Mouse (Mus musculus) liver, embryonic 14.5 days (tissue): ENCODE results near the gene Il18bp. TPM values are rescaled to one million over a fixed set of nuclear protein-coding genes. Genes with fewer than 3 reads are reported as not detected.
"Not testable (repeated sequence)": the region's sequence is repeated elsewhere in the genome, so short reads cannot be mapped to it uniquely, and the experiment has no call there.

Experiments
- ATAC-seq: fragments of 200-750 bp; cut with Nextera tagmentation; 2 replicates; pipeline ENCODE4 v1.8.0; 2017; ENCODE audit warnings: moderate number of reproducible peaks, mild to moderate bottlenecking, moderate library complexity; ENCODE audit not compliant: insufficient read depth
- DNase-seq, 3 experiments: peaks; one replicate each; pipeline ENCODE4 v3.0.0-alpha.2; 2012 to 2013; ENCODE audit warnings: low read depth in 3 of 3, low spot score in 3 of 3
- H3K27ac ChIP-seq: fragments of 300-500 bp; sonication (generic); 2 replicates; pipeline ENCODE4 v1.5.1; 2014; ENCODE audit warnings: moderate library complexity, mild to moderate bottlenecking, control low read depth, inconsistent platforms
- H3K27me3 ChIP-seq: fragments of 300-500 bp; sonication (generic); 2 replicates; pipeline ENCODE4 v1.6.1; 2014; ENCODE audit warnings: mild to moderate bottlenecking, low read length, moderate library complexity; ENCODE audit not compliant: control insufficient read depth, insufficient read depth
- H3K36me3 ChIP-seq: fragments of 300-500 bp; sonication (generic); replicated peaks from 2 replicates; pipeline ENCODE4 v1.6.1; 2014; ENCODE audit warnings: low read depth; ENCODE audit not compliant: control insufficient read depth, insufficient read depth
- H3K4me1 ChIP-seq, 2 experiments: fragments of 200-500 bp in 1 of 2; fragments of 300-500 bp in 1 of 2; sonication (generic) in 1 of 2; replicated peaks; 2 replicates each; pipeline ENCODE4 v1.6.1; 2012 to 2014; ENCODE audit warnings: antibody characterized with exemption in 1 of 2, inconsistent platforms in 1 of 2, low read length in 1 of 2; ENCODE audit not compliant: control insufficient read depth in 2 of 2, insufficient read depth in 2 of 2
- H3K4me2 ChIP-seq: fragments of 300-500 bp; sonication (generic); 2 replicates; pipeline ENCODE4 v1.6.1; 2014; ENCODE audit warnings: low read depth, mild to moderate bottlenecking, control low read depth, moderate library complexity
- H3K4me3 ChIP-seq, 2 experiments: fragments of 200-500 bp in 1 of 2; fragments of 300-500 bp in 1 of 2; sonication (generic) in 1 of 2; 2 replicates each; pipeline ENCODE4 v1.5.1; 2012 to 2014; ENCODE audit warnings: low read depth in 2 of 2, low read length in 2 of 2, mild to moderate bottlenecking in 2 of 2, control low read depth in 1 of 2, inconsistent platforms in 1 of 2, moderate library complexity in 1 of 2; ENCODE audit not compliant: insufficient read depth in 1 of 2
- H3K9ac ChIP-seq: fragments of 300-500 bp; sonication (generic); replicated peaks from 2 replicates; pipeline ENCODE4 v1.6.1; 2014; ENCODE audit warnings: mild to moderate bottlenecking, control low read depth, moderate library complexity
- H3K9me3 ChIP-seq: fragments of 300-500 bp; sonication (generic); 2 replicates; pipeline ENCODE4 v1.6.1; 2016; ENCODE audit warnings: low read length, mixed read lengths; ENCODE audit not compliant: control insufficient read depth
- CTCF ChIP-seq: IDR thresholded peaks from 2 replicates; pipeline ENCODE4 v1.5.1; 2016; ENCODE audit warnings: antibody characterized with exemption, low read depth, control low read depth
- EP300 ChIP-seq: IDR thresholded peaks from 2 replicates; pipeline ENCODE4 v1.6.1; 2016; ENCODE audit warnings: antibody characterized with exemption, low read depth
- WGBS: fragments of 180-500 bp; shearing (Covaris S2); extraction: QIAGEN DNeasy Blood & Tissue Kit; methylation state at CpG from one replicate; pipeline ENCODE4 v1.1.7; 2014; ENCODE audit not compliant: insufficient replicate concordance; 5-methylcytosine and 5-hydroxymethylcytosine counted together
- polyA plus RNA-seq, 2 experiments: library from polyadenylated mRNA; depleted of rRNA in 1 of 2; stranded (reverse) in 1 of 2; unstranded in 1 of 2; fragments of >200 nt; fragmentation: Nextera tagmentation in 1 of 2; extraction: Ambion mirVana in 1 of 2; gene quantifications; 2 replicates each; pipeline versions ENCODE4 v1.2.1 to v1.2.3; 2012 to 2014

Gene Il18bp
- polyA plus RNA-seq, 2 experiments = 12.7 to 15.0 TPM

DNA sequence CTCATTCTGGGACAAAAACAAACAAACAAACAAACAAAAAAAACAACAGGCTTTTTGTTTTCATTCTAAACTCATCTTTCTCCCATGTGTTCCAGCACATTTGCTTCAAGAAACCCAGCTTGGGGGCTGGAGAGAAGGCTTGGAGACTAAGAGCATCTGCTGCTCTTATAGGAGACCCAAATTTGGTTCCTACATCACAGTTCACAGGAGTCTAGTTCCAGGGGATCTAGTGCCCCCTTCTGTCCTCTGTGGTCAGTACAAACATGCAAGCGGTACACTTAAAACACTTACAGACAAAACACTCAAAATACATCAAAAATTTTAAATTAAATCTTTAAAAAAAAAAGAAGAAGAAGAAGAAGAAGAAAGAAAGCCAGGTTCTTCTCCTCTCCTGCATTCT is 16.4 kb upstream of the Il18bp start:
- WGBS = 86% methylated on average over 1 of the region's 1 CpGs
- Histone ChIP-seq H3K36me3 (peaks cover 17% of the 10 kb centered on the region), H3K9ac (no peak overlapping the region), H3K27ac (no peak overlapping the region), H3K4me1 (no peaks in the 10 kb centered on the region), H3K4me3 (no peak overlapping the region), H3K9me3 (no peaks in the 10 kb centered on the region), H3K4me2 (no peak overlapping the region), H3K27me3 (no peaks in the 10 kb centered on the region)
- ATAC-seq = no peak
- no peak for DNase-seq
- TF ChIP-seq EP300 (no peak), CTCF (peak; percentile 46)

DNA sequence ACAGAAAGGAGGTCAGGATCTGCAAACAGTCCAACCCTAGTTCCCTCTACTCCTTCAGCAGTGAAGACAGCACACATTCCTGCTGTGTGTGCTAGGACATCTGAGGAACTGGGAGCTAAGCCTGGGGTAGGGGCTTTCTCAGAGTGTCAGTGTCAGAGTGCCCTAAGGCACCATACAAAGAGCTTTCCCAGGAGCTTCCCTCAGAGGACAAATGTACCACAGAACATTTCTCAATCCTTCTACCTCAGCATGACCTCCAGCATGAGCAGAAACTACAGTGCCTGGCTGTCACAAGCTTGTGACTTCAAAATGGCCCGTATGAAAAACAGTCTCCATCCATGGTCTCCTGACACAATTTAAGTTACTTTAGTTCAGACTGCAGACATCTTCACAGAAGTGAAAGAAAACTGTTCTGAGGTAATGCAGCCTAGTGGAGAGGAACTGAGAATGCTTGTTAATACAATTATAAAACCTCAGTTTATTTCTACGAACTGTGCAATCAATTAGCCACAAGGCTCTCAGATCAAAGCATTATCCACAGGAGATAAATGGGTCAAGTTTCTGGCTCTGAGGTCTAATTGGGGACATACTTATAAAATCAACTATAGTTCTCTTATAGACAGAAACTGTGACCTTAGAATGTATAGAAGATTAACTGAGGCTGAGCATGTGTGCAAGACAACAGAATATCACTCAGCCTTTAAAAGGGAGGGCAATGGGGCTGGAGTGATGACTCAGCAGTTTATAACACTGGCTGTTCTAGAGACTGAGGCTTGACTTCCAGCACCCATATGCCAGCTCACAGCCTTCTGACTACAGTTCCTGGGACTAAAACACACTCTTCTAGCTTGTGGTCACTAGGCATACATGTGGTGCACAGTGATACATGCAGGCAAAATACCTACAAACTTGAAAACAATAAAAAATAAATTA is 7.0 kb upstream of the Il18bp start:
- ATAC-seq (peak; percentile 47; the same call in 1 of the 2 replicates), DNase-seq (peak in 2 of 3 experiments; percentile 26 to 31)
- Histone ChIP-seq H3K27me3 (no peaks in the 10 kb centered on the region), H3K4me3 (no peak overlapping the region), H3K4me1 (no peaks in the 10 kb centered on the region), H3K4me2 (no peak overlapping the region), H3K9me3 (no peaks in the 10 kb centered on the region), H3K36me3 (peaks cover 11% of the 10 kb centered on the region), H3K27ac (no peak overlapping the region), H3K9ac (no peak overlapping the region)
- WGBS = 79% methylated on average over 2 of the region's 2 CpGs
- TF ChIP-seq CTCF = no peak
- TF ChIP-seq EP300 = no peak

GRCm38 (mm10) chr7:102023821-102024220 is 5.3 kb upstream of the Il18bp start:
- TF ChIP-seq EP300 (no peak), CTCF (no peak)
- Histone ChIP-seq H3K4me2 (no peak overlapping the region), H3K9ac (no peak overlapping the region), H3K36me3 (peaks cover 15% of the 10 kb centered on the region), H3K4me1 (no peaks in the 10 kb centered on the region), H3K27me3 (no peaks in the 10 kb centered on the region), H3K27ac (no peak overlapping the region), H3K9me3 (no peaks in the 10 kb centered on the region), H3K4me3 (no peak overlapping the region)
- no peak for DNase-seq
- no peak for ATAC-seq
- WGBS = 82% methylated on average over 9 of the region's 9 CpGs

GRCm38 (mm10) chr7:102020934-102021333 is 2.4 kb upstream of the Il18bp start:
- H3K36me3 ChIP-seq = peaks cover 33% of the 10 kb centered on the region

DNA sequence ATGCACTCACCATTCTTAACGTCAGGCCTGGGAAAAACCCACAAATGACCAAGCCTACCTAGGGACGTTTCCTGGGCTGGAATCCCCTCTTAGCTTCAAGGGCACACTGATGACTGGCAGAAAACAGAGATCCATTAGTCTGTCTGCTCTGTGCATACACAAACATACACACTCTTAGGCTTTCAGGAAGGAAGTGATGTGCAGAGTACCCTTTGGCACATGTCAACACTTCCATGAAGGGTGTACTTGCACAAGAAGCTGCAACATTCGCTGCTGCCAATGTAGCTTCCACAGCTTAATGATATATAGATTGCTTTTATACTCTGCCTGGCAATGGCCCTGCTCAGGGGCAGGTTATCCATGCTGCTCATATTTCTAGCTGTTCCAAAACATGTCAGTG is 872 bp upstream of the Il18bp start:
- ATAC-seq (no peak), DNase-seq (no peak)
- H3K4me1 ChIP-seq = no peaks in the 10 kb centered on the region
- no peak overlapping the region for H3K4me3 ChIP-seq
- no peaks in the 10 kb centered on the region for H3K9me3 ChIP-seq
- H3K36me3 ChIP-seq = peaks cover 45% of the 10 kb centered on the region
- H3K27me3 ChIP-seq = no peaks in the 10 kb centered on the region
- H3K27ac ChIP-seq = no peak overlapping the region
- no peak overlapping the region for H3K4me2 ChIP-seq
- H3K9ac ChIP-seq = no peak overlapping the region
- WGBS = 51% methylated on average over 3 of the region's 3 CpGs
- no peak for TF ChIP-seq EP300
- no peak for TF ChIP-seq CTCF

More at GRCm38 (mm10) chr7:102020934-102021333, 2.4 kb upstream of the Il18bp start:
- H3K27me3 ChIP-seq, ATAC-seq, H3K27ac ChIP-seq, H3K9me3 ChIP-seq, H3K4me3 ChIP-seq, H3K4me2 ChIP-seq, H3K4me1 ChIP-seq, H3K9ac ChIP-seq, DNase-seq: not testable (repeated sequence)
- 87% methylated on average over 2 of the region's 2 CpGs for WGBS
